Mouse (Mus musculus) heart, adult 2 months (tissue): ENCODE results near the gene Sidt2. TPM values are rescaled to one million over a fixed set of nuclear protein-coding genes. Genes with fewer than 3 reads are reported as not detected.

Experiments used
- DNase-seq, 2 experiments: peaks; one replicate each; pipeline ENCODE4 v3.0.0; 2021
- H3K27ac ChIP-seq: fragments of 200-600 bp; 2 replicates; pipeline ENCODE4 v1.8.1; 2022
- H3K27me3 ChIP-seq: fragments of 200-500 bp; 2 replicates; pipeline ENCODE4 v1.6.1; 2012; ENCODE audit warnings: mild to moderate bottlenecking, low read length, inconsistent platforms, mixed read lengths; ENCODE audit not compliant: control insufficient read depth, insufficient read depth
- H3K36me3 ChIP-seq: fragments of 200-500 bp; 2 replicates; pipeline ENCODE4 v1.6.1; 2012; ENCODE audit warnings: low read length, inconsistent platforms; ENCODE audit not compliant: control insufficient read depth, insufficient read depth
- H3K4me1 ChIP-seq: fragments of 200-500 bp; 2 replicates; pipeline ENCODE4 v1.6.1; 2011; ENCODE audit warnings: low read length; ENCODE audit not compliant: control insufficient read depth, insufficient read depth
- H3K4me3 ChIP-seq: fragments of 200-600 bp; 2 replicates; pipeline ENCODE4 v1.8.1; 2022
- H3K79me2 ChIP-seq: fragments of 200-500 bp; replicated peaks from 2 replicates; pipeline ENCODE4 v1.6.1; 2012; ENCODE audit warnings: mild to moderate bottlenecking, inconsistent platforms, low read length, moderate library complexity, mixed read lengths; ENCODE audit not compliant: control insufficient read depth, insufficient read depth
- H3K9ac ChIP-seq: fragments of 200-500 bp; 2 replicates; pipeline ENCODE4 v1.6.1; 2012; ENCODE audit warnings: low read depth, mild to moderate bottlenecking, control low read depth, inconsistent platforms, low read length, mixed read lengths
- CTCF ChIP-seq: fragments of 200-600 bp; IDR thresholded peaks from 2 replicates; pipeline ENCODE4 v1.8.1; 2022; ENCODE audit warnings: antibody characterized with exemption, mild to moderate bottlenecking, moderate library complexity
- EP300 ChIP-seq: fragments of 200-500 bp; IDR thresholded peaks from 2 replicates; pipeline ENCODE4 v1.6.1; 2011; ENCODE audit warnings: low read depth, low read length, control low read depth; ENCODE audit not compliant: insufficient read depth
- POLR2A ChIP-seq: fragments of 200-500 bp; IDR thresholded peaks from 2 replicates; pipeline ENCODE4 v1.6.1; 2011; ENCODE audit warnings: mild to moderate bottlenecking, low read depth, low read length, control low read depth; ENCODE audit not compliant: insufficient read depth
- WGBS: fragments of 180-500 bp; shearing (Covaris S2); methylation state at CpG from one replicate; pipeline ENCODE4 v1.1.7; 2018; 5-methylcytosine and 5-hydroxymethylcytosine counted together
- intact Hi-C: fragments of 180-260 bp; cut with DNase I; formaldehyde crosslinking; loops from one replicate; pipeline ENCODE4 v1.15.1; 2025
- polyA plus RNA-seq: library from polyadenylated mRNA; depleted of rRNA; stranded (reverse); fragments of >200 nt; gene quantifications from 2 replicates; pipeline ENCODE4 v1.2.3, GENCODE M21; 2012
- total RNA-seq, 2 experiments: library from RNA; stranded (reverse); gene quantifications; 2 replicates each; pipeline ENCODE4 v1.2.3; 2021

The Sidt2 gene
- total and polyA plus RNA-seq, 3 experiments: 71.6 to 216 (median 81.7) TPM

DNA sequence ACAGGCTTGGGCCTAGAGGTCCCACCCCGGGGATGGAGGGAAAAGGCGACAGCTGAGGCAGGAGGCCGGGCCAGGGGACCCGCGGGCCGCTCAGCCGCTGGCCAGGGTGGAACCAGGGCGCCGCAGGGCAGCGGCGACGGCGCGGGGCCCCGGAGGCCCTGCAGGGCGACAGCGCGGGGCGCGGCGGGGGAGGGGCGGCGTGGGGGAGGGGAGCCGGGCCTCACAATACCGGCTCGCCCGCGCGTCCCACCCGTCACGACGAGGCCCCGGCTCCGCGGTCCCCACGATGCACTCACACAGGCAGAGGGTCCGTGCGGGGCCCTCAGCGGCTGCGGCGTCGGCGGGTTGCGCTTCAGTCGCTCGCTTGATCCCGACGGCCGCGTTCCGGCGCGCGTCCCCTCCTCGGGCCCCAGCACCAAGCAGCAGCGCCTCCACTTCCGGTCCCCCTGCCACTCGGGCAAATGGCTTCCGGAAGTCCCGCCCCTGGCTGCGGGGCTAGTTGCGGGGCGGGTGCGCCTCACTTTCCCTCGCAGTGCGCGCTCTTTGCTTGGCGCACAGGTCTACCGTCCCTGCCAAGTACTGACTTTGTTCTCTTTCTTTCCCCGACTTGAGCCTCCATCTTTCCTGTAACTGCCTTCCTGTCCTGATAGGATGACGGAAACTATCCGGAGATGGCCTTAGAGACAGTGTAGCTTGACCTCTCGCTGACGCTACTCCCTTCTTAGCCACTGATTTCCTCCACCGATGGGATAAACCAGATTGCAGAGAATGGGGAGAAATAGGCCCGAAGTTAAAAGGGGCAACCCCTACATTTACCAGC is 29.6 kb upstream of the Sidt2 start:
- intact Hi-C loops: loop anchor here (1.0 to 5.0 kb wide), 2 partner anchors 29 to 77 kb away; partner anchors contain the start of genes Pcsk7, Rnf214 and Sidt2
- WGBS: under 1% methylated on average over 69 of the region's 76 CpGs

DNA sequence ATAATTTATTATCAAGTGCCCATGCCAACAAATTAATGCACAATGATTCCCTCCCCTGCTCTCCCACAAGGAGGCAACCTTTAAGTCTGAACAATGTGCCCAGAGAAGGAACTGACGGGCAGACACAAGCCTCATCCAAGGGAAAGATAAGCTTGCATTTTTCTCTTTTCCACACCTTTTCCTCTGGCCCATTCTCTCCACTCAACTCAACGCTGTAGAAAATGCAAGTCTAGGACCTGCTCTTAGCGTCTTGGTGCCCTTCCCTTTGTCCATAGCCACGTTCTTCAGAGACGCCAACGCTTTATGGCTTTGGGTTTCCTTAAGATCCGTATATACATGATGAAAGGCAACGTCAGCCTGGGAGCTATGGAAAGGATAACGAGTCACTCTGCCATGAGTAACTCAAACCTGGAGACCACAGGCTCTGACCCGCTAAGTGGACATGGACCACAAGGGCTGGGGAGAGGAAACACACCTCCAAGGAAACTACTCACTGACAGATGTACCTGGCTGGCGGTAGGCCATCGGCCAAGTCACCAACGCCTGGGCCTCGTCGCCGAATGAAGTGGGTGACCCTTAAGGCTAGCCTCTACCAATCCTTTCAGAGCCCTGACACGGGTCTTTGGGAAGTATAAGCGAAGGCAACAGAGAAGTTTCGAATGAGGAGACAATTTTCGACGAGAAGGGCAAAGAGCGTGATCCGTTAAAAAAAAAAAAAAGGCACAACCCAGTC is 28.8 kb upstream of the Sidt2 start:
- Histone ChIP-seq H3K9ac (peak overlapping the region; percentile 96), H3K4me3 (peak overlapping the region; percentile 97), H3K79me2 (peaks cover 7% of the 10 kb centered on the region), H3K27me3 (no peaks in the 10 kb centered on the region), H3K4me1 (peaks cover 7% of the 10 kb centered on the region), H3K36me3 (peaks cover 10% of the 10 kb centered on the region; the same call in 1 of the 2 replicates), H3K27ac (peak overlapping the region; percentile 95)
- DNase-seq: peak in 1 of 2 experiments; percentile 65
- intact Hi-C loops: loop anchor here (1.0 to 5.0 kb wide), 2 partner anchors 29 to 77 kb away; partner anchors contain the start of genes Pcsk7, Rnf214 and Sidt2
- TF ChIP-seq POLR2A: no peak
- TF ChIP-seq CTCF: peak; percentile 38
- TF ChIP-seq EP300: no peak
- 2% methylated on average over 23 of the region's 23 CpGs for WGBS

More for the DNA sequence above, 29.6 kb upstream of the Sidt2 start:
- peaks cover 7% of the 10 kb centered on the region for H3K4me1 ChIP-seq
- no peaks in the 10 kb centered on the region for H3K27me3 ChIP-seq
- H3K4me3 ChIP-seq: peak overlapping the region; percentile 97
- peaks cover 5% of the 10 kb centered on the region for H3K79me2 ChIP-seq
- peak overlapping the region; percentile 96 for H3K9ac ChIP-seq
- peak; percentile 93 for DNase-seq
- TF ChIP-seq CTCF (peak; percentile 7; the same call in 1 of the 2 replicates), EP300 (0 out of 2 replicates have a peak, but pooled peaks have one; percentile 19), POLR2A (peak; percentile 86)
- peak overlapping the region; percentile 95 for H3K27ac ChIP-seq
- peaks cover 8% of the 10 kb centered on the region; the same call in 1 of the 2 replicates for H3K36me3 ChIP-seq

DNA sequence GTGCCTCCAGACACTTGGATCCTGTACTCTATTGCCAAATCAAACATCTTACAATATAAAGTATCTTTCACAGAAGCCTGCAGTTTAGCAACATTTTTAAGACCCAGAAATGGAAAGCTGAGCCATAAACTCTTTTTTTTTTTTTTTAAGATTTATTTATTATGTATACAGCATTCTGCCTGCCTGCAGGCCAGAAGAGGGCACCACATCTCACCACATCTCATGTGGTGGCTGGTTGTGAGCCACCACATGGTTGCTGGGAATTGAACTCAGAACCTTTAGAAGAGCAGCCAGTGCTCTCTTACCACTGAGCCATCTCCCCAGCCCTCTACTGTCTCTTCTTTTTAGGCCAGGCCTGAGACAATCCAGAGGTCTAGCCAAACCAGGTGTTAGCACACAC is 26.3 kb upstream of the Sidt2 start:
- H3K36me3 ChIP-seq: peaks cover 12% of the 10 kb centered on the region
- DNase-seq: no peak
- H3K9ac ChIP-seq: no peak overlapping the region
- intact Hi-C loops: loop anchor here (5.0 kb wide), 1 partner anchor 74 kb away; the partner anchor contains the start of genes Pcsk7 and Rnf214
- no peak overlapping the region for H3K27ac ChIP-seq
- peaks cover 7% of the 10 kb centered on the region for H3K4me1 ChIP-seq
- no peak overlapping the region for H3K4me3 ChIP-seq
- no peaks in the 10 kb centered on the region for H3K27me3 ChIP-seq
- peaks cover 9% of the 10 kb centered on the region for H3K79me2 ChIP-seq
- TF ChIP-seq POLR2A (no peak), CTCF (peak; percentile 38)

DNA sequence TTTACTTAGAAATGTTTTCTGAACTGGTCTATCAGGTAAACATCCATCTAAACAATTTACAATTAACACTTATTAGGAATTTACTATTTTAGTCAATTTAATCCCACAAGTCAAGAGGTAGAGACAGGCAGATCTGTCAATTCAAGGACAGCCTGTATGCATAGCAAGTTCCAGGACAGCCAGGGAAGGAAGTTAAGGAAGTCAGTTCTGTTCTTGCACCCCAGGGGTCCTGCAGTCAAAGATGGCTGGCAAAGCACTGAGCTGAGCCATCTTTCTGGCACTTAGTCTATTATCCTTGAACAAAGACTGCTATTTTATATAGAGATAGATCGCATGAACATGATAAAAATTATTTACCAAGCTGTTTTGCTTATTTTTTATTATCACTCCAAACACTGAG is 25.6 kb upstream of the Sidt2 start:
- Histone ChIP-seq H3K27me3 (no peaks in the 10 kb centered on the region), H3K9ac (no peak overlapping the region), H3K4me3 (no peak overlapping the region), H3K36me3 (peaks cover 12% of the 10 kb centered on the region), H3K4me1 (peaks cover 7% of the 10 kb centered on the region), H3K27ac (no peak overlapping the region), H3K79me2 (peaks cover 9% of the 10 kb centered on the region)
- no peak for DNase-seq
- TF ChIP-seq EP300: no peak
- TF ChIP-seq CTCF: no peak
- TF ChIP-seq POLR2A: no peak
- intact Hi-C loops: loop anchor here (5.0 kb wide), 1 partner anchor 73 kb away; the partner anchor contains the start of genes Pcsk7 and Rnf214
- WGBS: 78% methylated on average over 1 of the region's 1 CpGs

DNA sequence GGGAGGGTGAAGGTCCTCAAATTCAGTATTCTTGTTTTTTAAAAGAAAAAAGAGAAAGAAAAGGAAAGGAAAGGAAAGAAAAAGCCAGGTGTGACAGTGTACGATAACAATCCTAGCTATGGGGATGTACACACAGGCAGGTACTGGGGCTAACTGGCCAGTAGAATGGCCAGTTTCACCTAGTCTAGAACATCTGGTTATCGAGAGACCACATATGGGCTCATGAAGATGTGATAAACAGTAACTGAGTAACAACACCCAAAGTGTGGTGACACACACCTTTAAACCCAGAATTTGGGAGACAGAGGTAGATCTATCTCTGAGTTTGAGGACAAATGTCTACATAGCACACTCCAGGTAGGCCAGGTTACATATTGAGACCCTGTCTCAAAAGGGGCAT is 24.7 kb upstream of the Sidt2 start:
- 86% methylated on average over 2 of the region's 2 CpGs for WGBS
- DNase-seq: no peak
- TF ChIP-seq POLR2A (no peak), CTCF (no peak), EP300 (no peak)
- Histone ChIP-seq H3K4me3 (no peak overlapping the region), H3K36me3 (peaks cover 12% of the 10 kb centered on the region), H3K27ac (no peak overlapping the region), H3K79me2 (peaks cover 9% of the 10 kb centered on the region), H3K27me3 (no peaks in the 10 kb centered on the region), H3K9ac (no peak overlapping the region; the same call in 1 of the 2 replicates), H3K4me1 (peaks cover 7% of the 10 kb centered on the region)
- intact Hi-C loops: loop anchor here (5.0 kb wide), 1 partner anchor 72 kb away; the partner anchor contains the start of genes Pcsk7 and Rnf214

DNA sequence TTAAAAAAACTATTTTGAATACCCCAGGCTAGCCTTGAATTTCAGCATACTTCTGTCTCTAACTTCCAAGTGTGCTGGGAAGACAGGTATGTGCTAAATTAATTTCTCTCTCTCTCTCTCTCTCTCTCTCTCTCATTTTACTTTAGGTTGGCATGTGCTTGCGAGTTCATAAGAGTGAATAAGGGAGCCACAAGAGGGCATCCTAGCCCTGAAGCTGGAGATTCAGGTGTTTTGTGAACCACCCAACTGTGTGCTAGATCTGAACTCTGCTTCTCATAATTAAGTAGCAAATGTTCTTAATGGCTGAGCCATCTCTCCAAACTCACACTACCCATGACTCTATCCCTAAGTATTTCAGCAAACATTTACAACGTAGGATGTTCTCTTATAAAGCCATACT is 21.8 kb upstream of the Sidt2 start:
- Histone ChIP-seq H3K27me3 (no peaks in the 10 kb centered on the region), H3K79me2 (peaks cover 9% of the 10 kb centered on the region), H3K4me1 (peaks cover 2% of the 10 kb centered on the region), H3K4me3 (no peak overlapping the region), H3K36me3 (peaks cover 15% of the 10 kb centered on the region), H3K27ac (no peak overlapping the region), H3K9ac (no peak overlapping the region)
- WGBS: 68% methylated on average over 2 of the region's 2 CpGs
- peak; percentile 44 for TF ChIP-seq CTCF
- TF ChIP-seq EP300: no peak
- intact Hi-C loops: no loop called here
- no peak for DNase-seq
